Mouse (Mus musculus) CH12.LX (cell line): Measurements from ENCODE around the gene Crocc. TPM values are rescaled to one million over a fixed set of nuclear protein-coding genes. Genes with fewer than 3 reads are reported as not detected.

Experiments
- DNase-seq: peaks from one replicate; pipeline ENCODE4 v3.0.0-alpha.2; 2013; ENCODE audit errors: extremely low read depth
- H3K27ac ChIP-seq: 2 replicates; pipeline ENCODE4 v1.5.1; 2012; ENCODE audit warnings: low read depth, mild to moderate bottlenecking, control low read depth, moderate library complexity; ENCODE audit not compliant: insufficient read depth
- H3K27me3 ChIP-seq: replicated peaks from 2 replicates; pipeline ENCODE3; 2012; ENCODE audit warnings: inconsistent platforms
- H3K36me3 ChIP-seq, 2 experiments: replicated peaks in 1 of 2; 2 replicates each; pipeline versions ENCODE3 to v1.6.1; 2012; ENCODE audit warnings: inconsistent platforms in 1 of 2, low read length in 1 of 2, mild to moderate bottlenecking in 1 of 2, mixed read lengths in 1 of 2, moderate library complexity in 1 of 2; ENCODE audit not compliant: control insufficient read depth in 1 of 2, insufficient read depth in 1 of 2
- H3K4me1 ChIP-seq, 2 experiments: 2 replicates each; pipeline ENCODE4 v1.6.1; 2012; ENCODE audit warnings: inconsistent platforms in 1 of 2, moderate library complexity in 1 of 2; ENCODE audit not compliant: insufficient read depth in 2 of 2, control insufficient read depth in 1 of 2
- H3K4me2 ChIP-seq: 2 replicates; pipeline ENCODE4 v1.6.1; 2012; ENCODE audit warnings: low read depth, mild to moderate bottlenecking, control low read depth; ENCODE audit not compliant: poor library complexity, insufficient read depth, severe bottlenecking
- H3K4me3 ChIP-seq, 3 experiments: fragments of 150-350 bp in 1 of 3; sonication (generic) in 1 of 3; replicated peaks in 1 of 3; 2 replicates each; pipeline versions ENCODE3 to v1.5.1; 2011 to 2012; ENCODE audit warnings: low read depth in 2 of 3, low read length in 2 of 3, mild to moderate bottlenecking in 2 of 3, moderate library complexity in 2 of 3, control low read depth in 1 of 3, improper control_type of control experiment in 1 of 3, inconsistent platforms in 1 of 3, mixed read lengths in 1 of 3; ENCODE audit not compliant: poor library complexity in 1 of 3
- H3K79me2 ChIP-seq: replicated peaks from 2 replicates; pipeline ENCODE4 v1.6.1; 2012; ENCODE audit warnings: mild to moderate bottlenecking, moderate library complexity; ENCODE audit not compliant: control insufficient read depth, poor library complexity, insufficient read depth, severe bottlenecking; ENCODE audit errors: extremely low read depth
- H3K9ac ChIP-seq: 2 replicates; pipeline ENCODE4 v1.6.1; 2012; ENCODE audit warnings: low read depth, mild to moderate bottlenecking, control low read depth, moderate library complexity; ENCODE audit not compliant: insufficient read depth
- H3K9me3 ChIP-seq: replicated peaks from 2 replicates; pipeline ENCODE3; 2012; ENCODE audit warnings: low read length, inconsistent platforms, mixed read lengths
- CHD1 ChIP-seq: IDR thresholded peaks from 2 replicates; pipeline ENCODE4 v1.6.1; 2012; ENCODE audit warnings: low read depth, low read length, improper control_type of control experiment, inconsistent platforms
- CHD2 ChIP-seq: IDR thresholded peaks from 2 replicates; pipeline ENCODE4 v1.6.1; 2011; ENCODE audit warnings: low read length, improper control_type of control experiment
- CTCF ChIP-seq, 2 experiments: IDR thresholded peaks in 1 of 2; conservative IDR thresholded peaks in 1 of 2; 2 replicates each; pipeline ENCODE4 v1.5.1; 2011 to 2012; ENCODE audit warnings: low read depth in 2 of 2, low read length in 2 of 2, improper control_type of control experiment in 1 of 2, inconsistent platforms in 1 of 2, mild to moderate bottlenecking in 1 of 2, moderate library complexity in 1 of 2
- ELF1 ChIP-seq: IDR thresholded peaks from 2 replicates; pipeline ENCODE4 v1.6.1; 2014; ENCODE audit warnings: low read depth, mild to moderate bottlenecking, inconsistent platforms, low read length, improper control_type of control experiment
- EP300 ChIP-seq: IDR thresholded peaks from 2 replicates; pipeline ENCODE4 v1.6.1; 2011; ENCODE audit warnings: low read length, improper control_type of control experiment
- ETS1 ChIP-seq: conservative IDR thresholded peaks from 2 replicates; pipeline ENCODE4 v1.6.1; 2012; ENCODE audit warnings: low read depth, mild to moderate bottlenecking, inconsistent platforms, low read length, improper control_type of control experiment, moderate library complexity
- HCFC1 ChIP-seq: IDR thresholded peaks from 2 replicates; pipeline ENCODE4 v1.6.1; 2012; ENCODE audit warnings: low read depth, mild to moderate bottlenecking, inconsistent platforms, low read length, improper control_type of control experiment
- IRF4 ChIP-seq: IDR thresholded peaks from 2 replicates; pipeline ENCODE4 v1.6.1; 2014; ENCODE audit warnings: low read depth, mild to moderate bottlenecking, inconsistent platforms, low read length, improper control_type of control experiment
- MAFK ChIP-seq: IDR thresholded peaks from 2 replicates; pipeline ENCODE4 v1.6.1; 2011; ENCODE audit warnings: low read length, improper control_type of control experiment; ENCODE audit not compliant: insufficient replicate concordance
- MEF2A ChIP-seq: IDR thresholded peaks from 2 replicates; pipeline ENCODE4 v1.6.1; 2014; ENCODE audit warnings: low read depth, mild to moderate bottlenecking, inconsistent platforms, low read length, improper control_type of control experiment, borderline replicate concordance
- MXI1 ChIP-seq: IDR thresholded peaks from 2 replicates; pipeline ENCODE4 v1.6.1; 2011; ENCODE audit warnings: mild to moderate bottlenecking, low read depth, low read length, improper control_type of control experiment
- MYC ChIP-seq: IDR thresholded peaks from 2 replicates; pipeline ENCODE4 v1.6.1; 2011; ENCODE audit warnings: low read depth, mild to moderate bottlenecking, improper control_type of control experiment, low read length
- PAX5 ChIP-seq: IDR thresholded peaks from 2 replicates; pipeline ENCODE4 v1.6.1; 2012; ENCODE audit warnings: low read length, inconsistent platforms, mixed read lengths
- RAD21 ChIP-seq: IDR thresholded peaks from 2 replicates; pipeline ENCODE4 v1.6.1; 2011; ENCODE audit warnings: low read depth, mild to moderate bottlenecking, low read length, improper control_type of control experiment, moderate library complexity
- RCOR1 ChIP-seq: conservative IDR thresholded peaks from 2 replicates; pipeline ENCODE4 v1.6.1; 2012; ENCODE audit warnings: low read depth, mild to moderate bottlenecking, inconsistent platforms, low read length, improper control_type of control experiment
- SIN3A ChIP-seq: IDR thresholded peaks from 2 replicates; pipeline ENCODE4 v1.6.1; 2012; ENCODE audit warnings: low read length, improper control_type of control experiment, inconsistent platforms
- SMC3 ChIP-seq: IDR thresholded peaks from 2 replicates; pipeline ENCODE4 v1.6.1; 2011; ENCODE audit warnings: low read depth, low read length, improper control_type of control experiment
- TCF12 ChIP-seq: IDR thresholded peaks from 2 replicates; pipeline ENCODE4 v1.6.1; 2014; ENCODE audit warnings: low read depth, mild to moderate bottlenecking, inconsistent platforms, low read length, improper control_type of control experiment
- UBTF ChIP-seq: IDR thresholded peaks from 2 replicates; pipeline ENCODE4 v1.6.1; 2012; ENCODE audit warnings: low read depth, mild to moderate bottlenecking, inconsistent platforms, low read length, improper control_type of control experiment, moderate library complexity
- USF2 ChIP-seq: conservative IDR thresholded peaks from 2 replicates; pipeline ENCODE4 v1.6.1; 2011; ENCODE audit warnings: low read depth, low read length, improper control_type of control experiment
- ZC3H11A ChIP-seq: IDR thresholded peaks from 2 replicates; pipeline ENCODE4 v1.6.1; 2012; ENCODE audit warnings: low read depth, mild to moderate bottlenecking, inconsistent platforms, low read length, improper control_type of control experiment
- ZKSCAN1 ChIP-seq: IDR thresholded peaks from 2 replicates; pipeline ENCODE4 v1.6.1; 2012; ENCODE audit warnings: low read depth, inconsistent platforms, low read length, improper control_type of control experiment, borderline replicate concordance
- ZNF384 ChIP-seq: IDR thresholded peaks from 2 replicates; pipeline ENCODE4 v1.6.1; 2012; ENCODE audit warnings: low read depth, low read length, improper control_type of control experiment, inconsistent platforms
- dilution Hi-C: fragments of 300-500 bp; cut with MboI; formaldehyde crosslinking; loops from 2 replicates; pipeline ENCODE4 v1.14.3; 2020; ENCODE audit warnings: low sequenced_read_pairs; ENCODE audit not compliant: extremely low pct_unique_long_range_greater_than_20kb, extremely low pct_ligation_motif_present
- in situ Hi-C: fragments of 300-500 bp; cut with MboI; formaldehyde crosslinking; loops from 3 replicates; pipeline ENCODE4 v1.14.3; 2019; ENCODE audit warnings: low sequenced_read_pairs, low pct_ligation_motif_present, low pct_unique_long_range_greater_than_20kb, mixed read lengths
- polyA plus RNA-seq: library from polyadenylated mRNA; unstranded; fragments of >175 nt; gene quantifications from 2 replicates; pipeline ENCODE4 v1.2.1, GENCODE M21; 2012; ENCODE audit warnings: low read depth; ENCODE audit not compliant: insufficient read length
- total RNA-seq, 2 experiments: library from RNA; depleted of rRNA; stranded (reverse); fragments of 300-350 nt in 1 of 2; fragments of >200 nt in 1 of 2; gene quantifications; 2 replicates each; pipeline ENCODE4 v1.2.3; 2012 to 2014

Gene Crocc
- total and polyA plus RNA-seq, 3 experiments, result 3.5 to 8.3 (median 4.8) TPM

DNA sequence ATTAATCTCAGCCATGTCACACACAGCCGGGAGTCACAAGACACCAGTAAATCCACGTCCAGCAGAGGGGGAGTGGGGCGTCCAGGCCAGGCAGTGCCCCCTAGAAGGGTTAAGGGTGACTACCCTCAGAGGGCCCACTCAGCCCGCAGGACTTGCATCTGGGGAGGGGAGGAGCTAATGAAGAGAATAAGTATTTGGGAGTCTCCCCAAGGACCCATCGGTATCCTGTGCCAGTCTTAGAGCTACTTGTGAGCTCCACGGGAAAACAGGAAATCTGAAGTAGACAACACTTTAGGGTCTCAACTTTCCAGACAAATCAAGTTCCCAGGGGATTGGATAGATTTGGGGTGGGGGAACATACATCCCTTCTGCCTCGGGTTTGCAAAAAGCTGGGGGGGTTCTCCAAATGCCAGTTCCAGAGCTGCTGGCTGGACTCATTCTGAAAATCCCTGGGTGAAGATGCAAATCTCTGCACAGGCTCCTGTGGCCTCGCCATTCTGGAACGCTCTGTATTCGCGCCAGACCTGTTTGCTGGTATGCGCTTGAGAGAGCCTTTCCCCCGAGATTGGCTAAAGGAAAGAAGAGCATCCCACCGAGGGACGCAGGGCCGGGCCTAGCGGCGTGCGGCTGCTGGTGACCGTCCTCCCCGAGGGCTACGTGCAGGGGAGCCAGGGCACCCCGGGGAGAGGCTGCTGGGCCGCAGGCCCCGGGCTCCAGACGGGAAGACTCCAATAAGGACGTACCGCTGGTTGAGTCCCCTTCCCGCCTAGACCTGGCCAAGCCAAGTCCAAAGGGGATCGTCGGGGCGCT is 529 bp downstream of the Crocc start:
- Histone ChIP-seq H3K36me3 (peaks cover 0 to 26% of the 10 kb centered on the region in 2 experiments), H3K4me3 (peak overlapping the region; percentile 67 to 80 (median 77)), H3K27ac (no peak overlapping the region), H3K9me3 (no peaks in the 10 kb centered on the region), H3K27me3 (no peaks in the 10 kb centered on the region), H3K79me2 (no peaks in the 10 kb centered on the region), H3K4me1 (peaks cover 0 to 11% of the 10 kb centered on the region in 2 experiments; a peak in 2 of 4 replicates), H3K9ac (peak overlapping the region; percentile 53), H3K4me2 (peak overlapping the region; percentile 60)
- TF ChIP-seq MXI1, result peak; percentile 17; the same call in 1 of the 2 replicates
- no peak for TF ChIP-seq SMC3
- no peak for TF ChIP-seq IRF4
- peak; percentile 53 for DNase-seq
- dilution Hi-C loops, result no loop called here
- in situ Hi-C loops, result no loop called here

- dilution Hi-C loops (no loop called here), in situ Hi-C loops (no loop called here)
- H3K4me3 ChIP-seq, result no peak overlapping the region
- TF ChIP-seq ZC3H11A (no peak), CHD2 (no peak), RAD21 (no peak), UBTF (no peak), CTCF (conservative IDR thresholded peaks at IDR 0.05 in 1 of 2, IDR thresholded peaks at IDR 0.05 in 1 of 2; ENCODE audit: low read depth in 2 of 2, low read length in 2 of 2) (no peak), RCOR1 (no peak), MAFK (no peak), EP300 (no peak), ETS1 (no peak), ELF1 (no peak), CHD1 (no peak), ZKSCAN1 (no peak), ZNF384 (no peak), SIN3A (no peak), TCF12 (no peak), MEF2A (no peak), PAX5 (no peak), MYC (no peak), HCFC1 (no peak), USF2 (no peak)
- H3K79me2 ChIP-seq, result no peaks in the 10 kb centered on the region
- no peak overlapping the region for H3K27ac ChIP-seq
- no peaks in the 10 kb centered on the region for H3K9me3 ChIP-seq
- H3K27me3 ChIP-seq, result no peaks in the 10 kb centered on the region
- H3K9ac ChIP-seq, result no peak overlapping the region
- no peak for DNase-seq
- H3K36me3 ChIP-seq, result peaks cover 0 to 25% of the 10 kb centered on the region in 2 experiments
- no peak overlapping the region for H3K4me2 ChIP-seq
- H3K4me1 ChIP-seq, result peaks cover 0 to 15% of the 10 kb centered on the region in 2 experiments; a peak in 2 of 4 replicates
Measured at GRCm38 (mm10) chr4:141058835-141059234, 1.5 kb downstream of the Crocc start.
